Mouse (Mus musculus) limb, embryonic 12.5 days (tissue): ENCODE measurements around the gene Luzp1. TPM values are rescaled to one million over a fixed set of nuclear protein-coding genes. Genes with fewer than 3 reads are reported as not detected.

Source experiments
- ATAC-seq: fragments of 200-750 bp; cut with Nextera tagmentation; 2 replicates; pipeline ENCODE4 v1.8.0; 2017; ENCODE audit warnings: low read depth, moderate TSS enrichment; ENCODE audit not compliant: insufficient number of reproducible peaks, insufficient read depth, low FRiP score, low TSS enrichment
- H3K27ac ChIP-seq: fragments of 300-500 bp; sonication (generic); 2 replicates; pipeline ENCODE4 v1.5.1; 2016; ENCODE audit warnings: mild to moderate bottlenecking, moderate library complexity
- H3K27me3 ChIP-seq: fragments of 300-500 bp; sonication (generic); 2 replicates; pipeline ENCODE4 v1.6.1; 2016; ENCODE audit warnings: mild to moderate bottlenecking, moderate library complexity
- H3K36me3 ChIP-seq: fragments of 300-500 bp; sonication (generic); 2 replicates; pipeline ENCODE4 v1.6.1; 2016; ENCODE audit warnings: mild to moderate bottlenecking, moderate library complexity
- H3K4me1 ChIP-seq: fragments of 300-500 bp; sonication (generic); replicated peaks from 2 replicates; pipeline ENCODE4 v1.6.1; 2016
- H3K4me2 ChIP-seq: fragments of 300-500 bp; sonication (generic); 2 replicates; pipeline ENCODE4 v1.6.1; 2016; ENCODE audit warnings: mild to moderate bottlenecking, moderate library complexity
- H3K4me3 ChIP-seq: fragments of 300-500 bp; sonication (generic); replicated peaks from 2 replicates; pipeline ENCODE4 v1.5.1; 2016; ENCODE audit warnings: mild to moderate bottlenecking
- H3K9ac ChIP-seq: fragments of 300-500 bp; sonication (generic); replicated peaks from 2 replicates; pipeline ENCODE4 v1.6.1; 2016; ENCODE audit warnings: mild to moderate bottlenecking, moderate library complexity
- H3K9me3 ChIP-seq: fragments of 300-500 bp; sonication (generic); 2 replicates; pipeline ENCODE4 v1.6.1; 2016; ENCODE audit warnings: mild to moderate bottlenecking, moderate library complexity
- WGBS: fragments of 180-500 bp; shearing (Covaris S2); methylation state at CpG from one replicate; pipeline ENCODE4 v1.1.7; 2016; 5-methylcytosine and 5-hydroxymethylcytosine counted together
- polyA plus RNA-seq: library from polyadenylated mRNA; unstranded; fragments of >200 nt; fragmentation: Nextera tagmentation; extraction: Ambion mirVana; gene quantifications from 2 replicates; pipeline ENCODE4 v1.2.1, GENCODE M21; 2016

Luzp1 gene
- polyA plus RNA-seq, 1 experiment from 2014 or later: 144 TPM

DNA sequence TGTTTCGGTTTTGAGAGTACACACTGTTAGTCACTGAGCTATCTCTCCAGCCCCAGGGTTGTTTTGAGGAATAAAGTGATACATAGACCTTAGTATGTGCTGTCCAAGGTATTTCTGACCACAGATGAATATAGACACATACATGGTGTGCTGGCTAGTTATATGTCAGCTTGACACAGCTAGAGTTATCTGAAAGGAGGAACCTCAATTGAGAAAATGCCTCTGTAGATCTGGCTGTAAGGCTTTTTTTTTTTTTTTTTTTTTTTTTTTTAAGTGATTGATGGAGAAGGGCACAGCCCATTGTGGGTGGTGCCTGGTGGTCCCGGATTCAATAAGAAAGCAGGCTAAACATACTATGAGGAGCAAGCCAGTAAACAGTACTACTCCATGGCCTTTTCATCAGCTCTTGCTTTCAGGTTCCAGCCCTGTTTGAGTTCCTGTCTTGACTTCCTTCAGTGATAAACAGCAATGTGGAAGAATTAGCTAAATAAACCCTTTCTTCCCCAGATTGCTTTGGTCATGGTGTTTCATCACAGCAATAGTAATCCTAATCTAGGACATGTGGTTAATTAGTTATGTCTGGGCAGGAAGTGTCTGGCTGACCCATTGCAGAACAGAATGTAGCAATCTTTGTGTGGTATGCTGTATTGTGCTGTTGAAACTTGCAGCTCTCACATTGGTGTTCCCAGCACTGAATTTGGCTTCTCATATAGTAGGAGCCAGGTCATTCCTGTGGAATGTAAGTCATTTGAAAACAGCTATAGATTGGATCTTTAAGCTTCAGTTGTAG, 36.1 kb downstream of the Luzp1 start:
- no peak overlapping the region for H3K27ac ChIP-seq
- no peak for ATAC-seq
- H3K9me3 ChIP-seq: no peaks in the 10 kb centered on the region
- H3K27me3 ChIP-seq: no peaks in the 10 kb centered on the region
- H3K9ac ChIP-seq: no peak overlapping the region
- no peaks in the 10 kb centered on the region for H3K36me3 ChIP-seq
- WGBS: 68% methylated on average over 2 of the region's 2 CpGs
- no peak overlapping the region for H3K4me3 ChIP-seq
- no peak overlapping the region for H3K4me2 ChIP-seq
- H3K4me1 ChIP-seq: no peaks in the 10 kb centered on the region; the same call in 1 of the 2 replicates

DNA sequence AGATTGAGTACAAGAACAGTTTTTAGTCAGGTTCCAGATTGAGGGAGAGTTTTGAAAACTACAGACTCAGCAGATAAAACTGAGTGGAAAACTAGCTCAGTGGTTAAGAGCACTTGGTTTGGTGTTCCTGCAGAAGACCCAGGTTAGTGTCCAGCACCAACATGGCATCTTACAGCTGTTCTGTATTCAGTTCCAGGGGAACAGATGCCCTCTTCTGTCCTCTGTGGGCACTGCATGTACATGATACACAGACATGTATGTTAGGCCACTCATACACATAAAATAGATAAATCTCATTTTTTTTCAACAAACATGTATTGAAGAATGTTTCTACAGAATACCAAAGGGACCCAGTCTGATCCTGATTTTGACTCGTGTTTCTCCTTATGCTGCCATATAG, 40.3 kb downstream of the Luzp1 start:
- Histone ChIP-seq H3K4me2 (no peak overlapping the region), H3K4me3 (no peak overlapping the region), H3K36me3 (no peaks in the 10 kb centered on the region), H3K27me3 (no peaks in the 10 kb centered on the region), H3K9ac (no peak overlapping the region), H3K4me1 (peaks cover 10% of the 10 kb centered on the region), H3K9me3 (no peaks in the 10 kb centered on the region), H3K27ac (no peak overlapping the region)
- no peak for ATAC-seq
- WGBS: 76% methylated on average over 1 of the region's 1 CpGs

DNA sequence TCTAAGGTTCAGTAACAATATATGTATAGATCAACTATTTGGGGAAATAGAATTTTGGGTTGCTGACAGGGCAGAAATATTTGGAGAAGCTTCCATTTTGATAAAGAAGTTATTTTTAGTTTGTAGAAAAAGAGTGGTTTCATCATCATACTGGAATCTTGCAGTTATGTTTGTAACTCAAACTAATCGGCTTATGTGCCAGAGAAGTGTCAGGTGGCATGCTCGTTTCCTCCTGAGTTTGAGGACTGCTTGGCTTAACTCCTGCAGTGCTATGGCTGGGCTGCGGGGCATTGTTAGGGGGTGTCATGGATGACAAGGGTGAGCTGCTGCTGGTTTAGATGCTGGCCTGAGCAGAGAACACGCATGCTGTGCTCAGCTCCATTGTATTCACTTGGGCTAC, 42.1 kb downstream of the Luzp1 start:
- Histone ChIP-seq H3K9me3 (no peaks in the 10 kb centered on the region), H3K27me3 (no peaks in the 10 kb centered on the region), H3K36me3 (no peaks in the 10 kb centered on the region), H3K4me2 (no peak overlapping the region), H3K9ac (no peak overlapping the region), H3K4me1 (peaks cover 12% of the 10 kb centered on the region), H3K27ac (no peak overlapping the region), H3K4me3 (no peak overlapping the region)
- ATAC-seq: no peak
- 51% methylated on average over 4 of the region's 4 CpGs for WGBS

DNA sequence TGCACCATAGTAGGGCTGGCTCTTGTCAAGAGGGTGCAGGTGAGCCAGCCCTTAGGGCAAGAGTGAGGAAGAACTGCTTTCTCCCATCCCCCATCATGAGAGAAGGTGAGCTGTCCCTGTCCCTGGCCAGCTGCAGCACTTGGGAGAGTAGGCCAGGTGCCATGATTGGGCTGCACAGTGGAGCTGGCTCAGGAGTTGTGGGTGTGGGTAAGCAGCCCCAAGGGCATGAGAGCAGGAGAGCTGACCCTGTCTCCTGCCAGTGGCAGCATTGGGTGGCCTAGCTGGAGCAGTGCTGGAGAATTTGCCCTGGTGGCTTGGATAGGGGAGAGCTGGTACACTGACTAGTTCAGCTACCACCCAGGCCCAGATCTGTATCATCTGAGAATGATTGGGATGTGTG, 43.3 kb downstream of the Luzp1 start:
- Histone ChIP-seq H3K9ac (no peak overlapping the region), H3K27ac (no peak overlapping the region; the same call in 1 of the 2 replicates), H3K4me1 (peaks cover 12% of the 10 kb centered on the region), H3K27me3 (no peaks in the 10 kb centered on the region), H3K4me2 (no peak overlapping the region), H3K4me3 (no peak overlapping the region), H3K36me3 (no peaks in the 10 kb centered on the region), H3K9me3 (no peaks in the 10 kb centered on the region)
- no peak for ATAC-seq

DNA sequence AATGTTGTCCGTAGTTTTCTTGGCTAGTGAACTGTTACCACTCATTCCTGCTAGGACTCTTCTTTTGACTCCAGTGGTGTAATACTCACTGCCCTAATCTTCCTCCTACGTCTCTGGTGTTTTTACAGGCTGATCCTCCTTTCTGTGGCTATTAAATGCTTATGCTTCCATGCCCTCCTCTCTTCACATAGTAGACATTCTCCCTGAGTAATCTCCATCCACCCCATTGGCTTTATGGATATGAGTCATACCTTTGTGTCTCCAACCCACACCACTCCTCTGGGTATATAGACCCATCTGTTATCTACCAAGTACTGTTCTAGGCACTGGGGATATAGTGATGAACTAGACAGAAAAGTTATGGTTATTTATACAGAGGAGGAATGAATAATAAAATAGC, 48.6 kb downstream of the Luzp1 start:
- H3K4me3 ChIP-seq: no peak overlapping the region
- H3K36me3 ChIP-seq: peaks cover 13% of the 10 kb centered on the region; the same call in 1 of the 2 replicates
- peaks cover 7% of the 10 kb centered on the region for H3K4me1 ChIP-seq
- WGBS: 85% methylated on average over 2 of the region's 2 CpGs
- H3K4me2 ChIP-seq: no peak overlapping the region
- H3K9ac ChIP-seq: no peak overlapping the region
- no peaks in the 10 kb centered on the region for H3K27me3 ChIP-seq
- no peak for ATAC-seq
- no peak overlapping the region for H3K27ac ChIP-seq
- H3K9me3 ChIP-seq: no peaks in the 10 kb centered on the region

DNA sequence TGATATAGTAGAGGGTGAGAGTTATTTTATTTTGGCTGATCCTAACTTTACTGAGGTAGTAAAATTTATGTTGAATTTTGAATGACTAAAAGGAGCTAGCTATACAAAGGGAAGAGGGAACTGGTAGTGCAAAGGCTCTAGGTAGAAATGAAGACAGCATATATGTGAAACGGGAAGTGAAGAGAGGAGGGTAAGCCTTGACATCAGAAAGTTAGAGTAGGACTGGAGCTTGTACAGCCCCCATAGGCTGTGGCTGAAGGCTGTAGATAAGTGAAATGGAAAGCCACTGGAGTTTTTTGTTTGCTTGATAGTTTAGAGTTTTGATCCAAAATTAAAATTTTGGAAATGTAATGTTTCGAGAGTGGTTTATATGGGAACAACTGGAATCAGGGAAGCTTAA, 49.0 kb downstream of the Luzp1 start:
- H3K4me2 ChIP-seq: no peak overlapping the region
- no peak overlapping the region for H3K27ac ChIP-seq
- peaks cover 3% of the 10 kb centered on the region for H3K4me1 ChIP-seq
- no peak for ATAC-seq
- no peaks in the 10 kb centered on the region for H3K9me3 ChIP-seq
- WGBS: 96% methylated on average over 2 of the region's 2 CpGs
- peaks cover 13% of the 10 kb centered on the region; the same call in 1 of the 2 replicates for H3K36me3 ChIP-seq
- H3K4me3 ChIP-seq: no peak overlapping the region
- H3K27me3 ChIP-seq: no peaks in the 10 kb centered on the region
- H3K9ac ChIP-seq: no peak overlapping the region

DNA sequence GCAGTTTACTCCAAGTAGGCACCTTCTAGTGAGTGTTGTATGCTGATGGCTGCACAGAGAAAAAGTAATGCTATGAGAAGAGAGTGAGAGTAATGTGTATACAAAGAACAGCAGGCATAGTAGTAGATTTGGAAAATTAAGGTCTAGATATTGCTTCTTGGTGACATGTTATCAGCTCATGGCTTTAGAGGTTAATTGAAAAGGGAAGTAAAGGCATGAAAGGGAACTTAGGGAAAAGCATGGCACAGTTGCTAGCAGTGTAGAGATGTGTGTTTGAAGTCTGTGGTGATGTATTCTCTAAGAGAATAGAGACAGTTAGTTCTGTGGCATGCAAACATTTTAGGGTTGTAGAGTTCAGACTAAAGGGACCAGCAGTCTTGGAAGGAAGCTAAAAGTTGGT, 50.3 kb downstream of the Luzp1 start:
- H3K27ac ChIP-seq: no peak overlapping the region
- peaks cover 2% of the 10 kb centered on the region for H3K4me1 ChIP-seq
- ATAC-seq: no peak
- no peaks in the 10 kb centered on the region for H3K9me3 ChIP-seq
- no peak overlapping the region for H3K9ac ChIP-seq
- H3K4me2 ChIP-seq: no peak overlapping the region
- no peak overlapping the region for H3K4me3 ChIP-seq
- no peaks in the 10 kb centered on the region for H3K27me3 ChIP-seq
- peaks cover 16% of the 10 kb centered on the region; the same call in 1 of the 2 replicates for H3K36me3 ChIP-seq

DNA sequence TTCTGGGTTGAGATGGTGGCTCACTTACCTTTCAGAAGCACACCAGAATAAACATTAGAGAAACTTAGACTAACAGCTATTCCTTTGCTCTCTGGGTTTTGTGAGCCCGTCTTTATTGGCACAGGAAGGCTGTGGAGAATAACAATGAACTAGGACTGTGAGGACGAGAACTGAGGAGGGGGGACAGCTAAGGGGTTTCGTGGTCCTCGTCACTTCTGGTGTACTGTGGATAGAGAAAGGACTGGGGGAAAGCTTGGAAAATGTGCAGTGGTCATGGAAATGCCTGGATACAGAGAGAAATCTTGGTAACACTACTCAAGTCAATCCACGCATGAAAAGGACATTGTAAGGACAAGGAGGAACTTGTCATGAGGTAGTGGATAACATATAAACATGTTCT, 52.3 kb downstream of the Luzp1 start:
- H3K9ac ChIP-seq: no peak overlapping the region

DNA sequence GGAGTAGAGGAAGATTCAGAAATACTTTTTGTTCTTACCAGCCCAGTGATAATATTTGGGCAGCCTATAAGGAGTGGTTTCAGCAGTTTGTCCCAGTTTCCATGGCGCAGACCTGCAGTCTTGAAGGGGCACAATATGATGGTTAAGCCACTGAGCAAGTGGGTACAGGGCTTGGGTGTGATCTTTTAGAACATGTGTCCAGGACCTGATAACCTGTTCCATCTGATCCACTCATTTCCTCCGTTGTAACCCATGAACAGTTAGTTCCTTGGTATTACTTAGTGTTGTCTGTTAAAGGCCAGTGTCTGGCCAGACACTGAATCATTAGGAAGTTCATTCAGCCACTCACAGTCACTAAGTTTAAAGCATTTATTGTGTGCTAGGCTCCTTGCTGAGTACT, 54.7 kb downstream of the Luzp1 start:
- ATAC-seq: no peak
- no peaks in the 10 kb centered on the region for H3K4me1 ChIP-seq
- no peak overlapping the region for H3K4me2 ChIP-seq
- H3K9me3 ChIP-seq: no peaks in the 10 kb centered on the region
- H3K27me3 ChIP-seq: no peaks in the 10 kb centered on the region
- no peak overlapping the region for H3K9ac ChIP-seq
- H3K4me3 ChIP-seq: no peak overlapping the region
- no peak overlapping the region for H3K27ac ChIP-seq
- peaks cover 19% of the 10 kb centered on the region; the same call in 1 of the 2 replicates for H3K36me3 ChIP-seq
- WGBS: 89% methylated on average over 2 of the region's 2 CpGs

More for the DNA sequence above, 52.3 kb downstream of the Luzp1 start:
- Histone ChIP-seq H3K27ac (no peak overlapping the region), H3K4me3 (no peak overlapping the region), H3K4me1 (no peaks in the 10 kb centered on the region), H3K9me3 (no peaks in the 10 kb centered on the region), H3K36me3 (peaks cover 16% of the 10 kb centered on the region; the same call in 1 of the 2 replicates), H3K27me3 (no peaks in the 10 kb centered on the region), H3K4me2 (no peak overlapping the region)
- 85% methylated on average over 5 of the region's 5 CpGs for WGBS
- no peak for ATAC-seq

DNA sequence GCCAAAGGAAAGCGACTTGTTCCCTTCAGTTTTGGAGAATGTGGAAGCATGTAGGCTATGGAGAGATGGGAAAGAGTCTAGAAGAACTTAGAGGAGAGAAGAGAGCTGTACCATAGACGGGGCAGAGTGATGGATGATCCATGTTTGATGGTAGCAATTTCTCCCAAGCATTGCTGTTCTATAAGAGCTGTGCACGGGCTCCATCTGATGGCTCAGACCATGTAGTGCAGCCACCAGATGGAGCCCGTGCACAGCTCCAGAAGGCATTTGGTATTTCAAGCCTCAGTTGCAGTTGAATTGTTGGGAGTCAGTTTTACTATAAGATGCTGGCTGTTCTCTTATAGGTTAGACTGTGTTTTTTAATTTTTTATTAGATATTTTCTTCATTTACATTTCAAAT, 56.9 kb downstream of the Luzp1 start:
- H3K9ac ChIP-seq: no peak overlapping the region
- no peaks in the 10 kb centered on the region for H3K27me3 ChIP-seq
- H3K4me1 ChIP-seq: no peaks in the 10 kb centered on the region
- peaks cover 14% of the 10 kb centered on the region; the same call in 1 of the 2 replicates for H3K36me3 ChIP-seq
- no peak overlapping the region for H3K4me3 ChIP-seq
- ATAC-seq: no peak
- no peak overlapping the region for H3K27ac ChIP-seq
- H3K9me3 ChIP-seq: no peaks in the 10 kb centered on the region
- no peak overlapping the region for H3K4me2 ChIP-seq
- 22% methylated on average over 4 of the region's 4 CpGs for WGBS

DNA sequence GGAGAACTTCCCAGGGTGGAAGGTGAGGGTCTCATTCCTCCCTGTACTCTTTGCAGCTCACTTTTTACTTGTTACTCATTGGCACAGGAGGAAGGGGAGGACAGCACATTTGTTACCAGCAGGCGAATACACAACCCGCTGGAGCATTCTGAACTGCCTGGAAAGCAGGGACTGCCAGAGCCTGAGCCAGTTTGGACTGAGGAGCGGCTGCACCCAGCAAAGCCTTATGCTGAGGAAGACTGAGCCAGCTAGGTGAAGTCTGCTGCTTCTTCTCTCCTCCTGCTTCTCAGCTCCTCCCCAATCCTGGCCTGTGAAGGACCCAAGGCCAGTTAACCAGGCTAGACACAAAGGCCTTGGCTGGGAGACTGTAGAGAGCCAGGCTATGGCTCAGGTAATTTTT, 75.6 kb downstream of the Luzp1 start:
- no peak for ATAC-seq
- Histone ChIP-seq H3K4me2 (no peak overlapping the region), H3K4me1 (0 out of 2 replicates have a peak, but pooled peaks cover 9% of the 10 kb centered on the region), H3K9ac (no peak overlapping the region), H3K36me3 (peaks cover 100% of the 10 kb centered on the region), H3K27ac (no peak overlapping the region), H3K27me3 (no peaks in the 10 kb centered on the region), H3K4me3 (no peak overlapping the region), H3K9me3 (no peaks in the 10 kb centered on the region)
- 92% methylated on average over 3 of the region's 3 CpGs for WGBS
